Mouse (Mus musculus): ENCODE results near the gene Ier5l.

Gene Ier5l

GRCm38 (mm10) chr2:30470143-30470946 is 3.7 kb downstream of the Ier5l start:
- peak; percentile 85 for DNase-seq (ENCODE audit: low read depth, low spot score)

DNA sequence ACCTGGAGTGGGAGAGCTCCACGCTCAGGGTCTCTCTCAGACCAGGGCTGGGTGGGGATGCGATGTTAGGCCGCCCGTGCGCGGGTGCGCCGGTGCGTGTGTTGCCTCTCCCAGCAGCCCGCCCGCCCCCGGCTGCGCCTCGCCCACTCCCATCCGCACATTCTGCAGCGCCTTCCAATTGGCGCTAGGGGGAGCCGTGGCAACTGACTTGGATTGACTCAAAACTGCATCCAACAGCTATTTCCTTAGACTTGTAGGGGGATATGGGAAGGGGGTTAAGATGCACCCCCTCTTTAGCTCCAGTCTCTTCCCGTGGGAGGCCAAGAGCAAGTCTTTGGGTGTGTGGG is 4.2 kb downstream of the Ier5l start:
- DNase-seq (ENCODE audit: low read depth, low spot score), result peak; percentile 90

- no peak for DNase-seq (ENCODE audit: low read depth, low spot score)
Measured at GRCm38 (mm10) chr2:30469009-30469408, 5.0 kb downstream of the Ier5l start.

DNA sequence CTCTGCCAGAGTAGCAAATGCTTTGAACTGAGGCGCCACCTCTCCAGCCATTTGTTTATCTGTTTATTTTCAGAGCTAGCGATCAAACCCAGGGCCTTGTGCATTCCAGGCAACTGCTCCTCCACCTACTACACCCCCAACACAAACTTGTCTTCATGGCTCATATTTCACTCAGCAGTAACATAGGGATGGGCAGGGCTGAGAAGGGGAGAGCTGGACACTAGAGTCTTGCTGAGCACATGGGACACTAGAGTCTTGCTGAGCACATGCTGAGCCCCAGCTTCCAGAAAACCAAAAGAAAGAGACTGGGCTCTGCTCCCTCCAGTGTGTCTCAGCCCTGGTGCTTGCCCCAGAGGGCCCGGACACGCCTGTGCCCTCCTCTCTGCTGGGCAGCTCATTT is 7.2 kb downstream of the Ier5l start:
- no peak for DNase-seq (ENCODE audit: low read depth, low spot score)

DNA sequence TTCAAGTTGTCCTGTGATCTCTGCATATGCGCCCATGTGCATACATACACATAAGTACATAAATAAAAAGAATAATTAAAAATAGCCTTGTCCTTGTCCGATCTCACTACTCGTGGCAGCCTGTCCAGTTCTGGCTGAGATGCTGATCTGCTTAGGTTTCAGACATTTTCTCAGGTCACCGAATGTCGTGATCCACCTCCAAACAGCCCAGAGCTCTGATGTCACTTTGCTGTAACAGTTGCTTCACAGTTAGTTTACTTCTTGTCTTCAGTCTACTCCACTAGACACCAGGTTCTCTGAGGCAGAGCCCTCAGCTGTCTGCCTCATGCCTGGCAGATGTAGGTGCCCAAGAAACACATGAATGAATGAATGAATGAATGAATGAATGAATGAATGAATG is 9.6 kb downstream of the Ier5l start:
- DNase-seq (ENCODE audit: low read depth, low spot score), result no peak

DNA sequence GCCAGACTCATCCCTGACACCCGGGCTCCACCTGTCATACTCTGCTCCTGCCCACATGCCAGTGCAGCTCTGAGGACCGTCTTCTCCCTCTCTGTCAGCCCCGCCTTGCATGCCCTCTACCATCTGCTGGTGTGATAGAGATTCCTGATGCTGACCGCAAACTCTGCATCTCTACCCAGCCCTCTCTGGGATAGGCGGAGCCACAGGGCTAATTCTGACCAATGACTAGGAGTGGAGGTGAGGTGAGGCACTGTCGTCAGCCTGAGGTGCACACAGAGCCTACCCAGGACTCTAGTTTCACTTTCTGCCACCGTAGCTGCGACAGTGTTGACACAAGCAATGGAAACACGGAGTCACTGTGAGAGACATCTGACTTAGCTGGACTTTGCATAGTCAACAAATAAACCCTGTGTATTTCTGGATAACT is 10.1 kb downstream of the Ier5l start:
- peak; percentile 81 for DNase-seq (ENCODE audit: low read depth, low spot score)

DNA sequence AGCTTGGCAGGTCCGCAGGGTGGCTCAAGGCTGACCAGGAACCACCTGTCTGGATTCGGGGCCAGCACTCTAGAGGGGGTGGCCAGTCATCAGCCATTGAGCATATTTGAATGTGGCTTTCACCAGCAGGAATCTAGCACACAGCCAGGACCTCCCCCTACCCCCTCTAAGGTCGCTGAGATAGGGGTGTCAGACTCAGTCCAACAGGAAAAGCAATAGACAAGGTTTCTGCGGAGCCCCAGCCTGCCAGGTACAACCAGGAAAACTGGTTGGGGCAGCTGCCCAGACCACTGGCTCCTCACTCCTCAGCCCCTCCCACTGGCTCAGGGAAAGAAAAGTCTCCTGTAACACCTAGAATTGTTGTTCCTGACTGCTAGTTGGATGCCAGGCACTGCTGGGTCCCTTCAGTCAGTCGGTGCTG is 10.7 kb downstream of the Ier5l start:
- DNase-seq (ENCODE audit: low read depth, low spot score), result no peak

- no peak for DNase-seq (ENCODE audit: low read depth, low spot score)
Measured at GRCm38 (mm10) chr2:30459241-30459640, 14.8 kb downstream of the Ier5l start.

- DNase-seq (ENCODE audit: low read depth, low spot score), result no peak
Measured at GRCm38 (mm10) chr2:30458349-30458748, 15.7 kb downstream of the Ier5l start.

DNA sequence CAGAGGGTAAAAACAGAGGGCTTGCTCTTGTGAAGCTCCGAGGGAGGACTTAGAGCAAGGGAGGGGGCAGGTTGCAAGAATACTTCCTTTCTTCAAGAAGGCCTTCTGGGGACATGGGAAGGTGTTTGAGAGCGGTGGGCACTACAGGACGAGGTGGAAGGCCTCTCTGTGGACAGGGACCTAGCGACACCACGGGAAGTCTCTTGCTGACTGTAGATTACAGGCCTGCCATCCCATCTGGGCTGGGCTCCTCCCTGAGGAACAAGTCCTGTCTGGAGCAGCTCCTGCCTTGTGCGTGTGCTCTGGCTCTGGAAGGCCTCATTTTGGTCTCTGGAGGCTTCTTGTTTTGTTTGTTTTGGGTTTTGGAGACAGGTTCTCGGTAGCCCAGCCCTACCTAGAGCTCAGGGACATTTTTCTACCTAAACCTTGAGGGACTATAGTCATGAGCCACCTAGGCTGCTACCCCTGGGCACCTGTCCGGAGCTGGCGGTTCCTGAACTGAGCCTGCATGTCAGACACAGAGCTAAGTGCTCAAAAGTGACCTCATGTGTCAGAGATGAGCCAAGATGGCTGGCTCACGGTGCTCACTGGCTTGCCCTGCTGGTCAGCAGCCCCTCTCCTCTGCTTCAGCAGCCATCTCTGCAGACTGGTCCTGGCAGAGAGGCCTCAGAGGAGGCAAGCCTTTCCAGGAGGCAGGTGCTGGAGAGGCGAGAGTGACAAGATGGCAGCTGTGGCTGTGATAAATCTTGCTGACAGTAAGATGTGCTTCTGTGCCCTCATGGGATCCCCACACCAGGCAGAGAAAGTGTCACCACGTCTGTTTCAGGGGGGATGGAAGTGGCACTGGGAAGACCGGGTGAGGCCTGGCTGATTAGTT is 17.7 kb downstream of the Ier5l start:
- DNase-seq (ENCODE audit: low read depth, low spot score), result no peak

- DNase-seq (ENCODE audit: low read depth, low spot score), result no peak
Measured at GRCm38 (mm10) chr2:30454587-30454986, 19.4 kb downstream of the Ier5l start.

GRCm38 (mm10) chr2:30453570-30453969 is 20.4 kb downstream of the Ier5l start:
- no peak for DNase-seq (ENCODE audit: low read depth, low spot score)

GRCm38 (mm10) chr2:30451525-30451924 is 22.5 kb downstream of the Ier5l start:
- no peak for DNase-seq (ENCODE audit: low read depth, low spot score)

GRCm38 (mm10) chr2:30450530-30450929 is 23.5 kb downstream of the Ier5l start:
- DNase-seq (ENCODE audit: low read depth, low spot score), result no peak

- DNase-seq (ENCODE audit: low read depth, low spot score), result no peak
Measured at GRCm38 (mm10) chr2:30448371-30448770, 25.6 kb downstream of the Ier5l start.

DNA sequence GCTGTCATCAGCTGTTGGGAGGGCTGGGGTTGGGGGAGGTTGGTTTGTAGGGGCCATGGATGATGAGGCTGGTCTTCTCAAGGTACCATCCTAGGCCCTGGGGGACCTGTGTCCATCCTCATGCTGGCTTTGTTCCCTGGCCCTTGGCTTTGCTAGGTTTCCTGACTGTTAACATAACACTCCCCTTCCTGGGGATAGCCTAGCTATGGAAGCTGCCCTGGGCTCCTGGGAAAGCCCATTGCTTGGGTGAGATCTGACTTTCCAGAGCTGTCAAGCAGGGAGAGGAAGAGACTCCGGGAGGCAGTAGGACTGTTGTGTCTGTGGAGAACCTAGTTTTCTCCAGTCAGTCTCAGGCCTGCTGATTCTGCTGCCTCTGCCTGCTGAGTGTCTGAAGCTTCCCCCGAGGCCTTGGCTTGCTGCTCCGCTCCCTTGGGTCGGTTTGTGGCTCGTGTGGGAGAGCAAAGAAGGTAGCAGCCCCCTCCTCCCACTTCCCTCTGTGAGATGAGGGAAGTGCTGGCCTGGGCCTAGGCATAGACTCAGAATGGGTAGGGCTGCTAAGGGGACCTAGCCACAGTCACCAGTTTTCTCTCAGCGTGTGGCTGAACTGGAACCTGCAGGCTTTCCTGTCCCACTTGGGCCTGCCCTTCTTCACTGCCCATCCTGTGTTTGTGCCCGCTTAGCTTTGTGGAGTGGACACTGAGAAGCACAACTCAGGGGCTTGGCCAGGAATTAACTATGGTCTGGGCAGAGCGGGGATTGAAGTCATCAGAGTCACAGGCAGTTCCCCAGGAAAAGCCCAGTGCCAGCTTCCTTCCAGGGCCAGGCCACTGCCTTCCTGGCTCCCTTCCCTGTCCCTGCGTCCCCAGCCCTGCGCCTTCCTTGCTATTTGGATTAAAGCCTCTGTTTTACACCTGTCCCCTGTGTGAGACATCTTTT is 26.9 kb downstream of the Ier5l start:
- no peak for DNase-seq (ENCODE audit: low read depth, low spot score)

DNA sequence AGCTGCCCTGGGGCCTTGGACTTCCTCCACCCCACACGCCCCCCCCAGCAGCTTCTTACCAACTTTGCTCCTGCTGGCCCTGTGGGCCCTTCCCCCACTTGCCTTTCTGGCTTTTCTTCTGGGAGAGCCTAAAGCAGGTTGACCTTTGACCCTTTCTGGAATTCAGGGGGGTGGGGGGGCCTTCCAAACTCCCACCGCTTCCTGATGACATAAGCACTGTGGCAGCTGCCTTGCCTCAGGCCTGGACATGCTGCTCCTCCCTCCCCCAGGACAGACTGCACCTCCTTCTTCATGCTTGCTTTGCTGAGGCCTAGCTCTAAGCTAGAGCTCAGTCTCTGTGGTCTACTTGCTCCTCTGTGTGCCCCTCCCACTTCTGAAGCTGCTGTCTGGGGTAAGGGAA is 28.7 kb downstream of the Ier5l start:
- DNase-seq (ENCODE audit: low read depth, low spot score), result peak; percentile 77

DNA sequence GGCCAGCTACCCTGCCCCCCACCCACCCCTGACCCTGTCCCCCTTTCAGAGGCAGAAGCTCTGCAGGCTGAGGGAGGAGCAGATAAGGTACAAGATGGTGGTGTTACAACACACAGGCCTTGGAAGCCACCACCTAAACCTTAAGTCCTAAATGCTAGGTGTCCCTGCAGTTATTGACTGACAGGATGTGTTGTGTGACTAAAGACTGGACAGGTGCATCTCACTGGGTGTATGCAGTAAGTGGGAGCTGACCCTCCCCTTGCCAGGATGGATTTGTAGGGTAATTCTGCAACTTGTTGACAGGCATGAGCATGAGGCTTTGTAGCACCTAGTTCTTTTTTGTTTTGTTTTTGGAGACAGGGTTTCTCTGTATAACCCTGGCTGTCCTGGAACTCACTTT is 29.6 kb downstream of the Ier5l start:
- no peak for DNase-seq (ENCODE audit: low read depth, low spot score)

- no peak for DNase-seq (ENCODE audit: low read depth, low spot score)
Measured at GRCm38 (mm10) chr2:30444006-30444405, 30.0 kb downstream of the Ier5l start.

DNA sequence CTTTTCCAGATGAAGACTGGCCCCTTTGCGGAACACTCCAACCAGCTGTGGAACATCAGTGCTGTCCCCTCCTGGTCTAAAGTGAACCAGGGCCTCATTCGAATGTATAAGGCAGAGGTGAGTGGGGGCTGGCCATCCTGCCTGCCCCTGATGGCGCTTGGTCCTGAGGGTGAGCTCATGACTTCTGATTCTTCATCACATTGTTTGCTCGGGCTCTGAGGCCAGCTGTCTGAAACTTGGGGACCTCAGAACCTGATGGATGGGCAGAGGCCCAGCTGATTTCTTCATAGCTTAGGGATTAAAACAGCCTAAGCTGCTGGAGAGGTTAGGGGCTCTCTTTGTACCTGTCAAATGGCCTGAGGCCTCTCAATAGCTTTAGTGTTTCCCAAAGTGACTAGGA is 30.7 kb downstream of the Ier5l start:
- DNase-seq (ENCODE audit: low read depth, low spot score), result no peak

GRCm38 (mm10) chr2:30442498-30442890 is 31.5 kb downstream of the Ier5l start:
- no peak for DNase-seq (ENCODE audit: low read depth, low spot score)

Measured in forelimb bud, embryonic 11.5 days (tissue).